Mouse (Mus musculus): ENCODE measurements around the gene Eps15.
"Not testable (repeated sequence)": the region's sequence is repeated elsewhere in the genome, so short reads cannot be mapped to it uniquely, and the experiment has no call there.

Gene Eps15

DNA sequence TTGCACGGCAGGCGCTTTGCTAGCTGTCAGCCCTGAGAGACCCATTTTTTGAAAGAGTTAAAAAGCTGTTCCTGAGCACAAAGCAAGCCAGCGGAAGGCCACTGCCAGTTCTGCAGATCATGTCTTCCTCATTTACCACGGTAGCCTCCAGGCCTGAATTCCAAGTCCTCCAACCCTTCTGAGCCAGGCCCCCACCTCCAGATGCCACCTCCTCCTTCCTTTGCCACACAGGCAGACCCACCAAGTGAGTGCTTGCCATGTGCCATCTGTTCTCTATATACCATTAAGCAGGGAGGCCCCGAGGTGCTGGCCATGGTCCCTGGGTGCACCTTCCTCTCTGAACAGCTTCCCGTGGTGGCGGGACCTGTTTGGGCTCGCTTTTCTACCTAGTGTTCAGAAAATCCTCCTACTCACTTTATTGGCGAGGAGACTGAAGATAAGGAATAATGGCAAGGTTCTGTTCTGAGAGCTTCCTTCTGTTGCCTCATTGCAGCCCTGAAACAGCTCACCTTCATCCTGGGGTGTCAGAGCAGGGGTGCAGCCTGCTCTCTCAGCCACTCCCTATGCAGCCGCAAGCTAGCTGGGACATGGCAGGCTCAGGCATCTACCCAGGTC is 120.4 kb downstream of the Eps15 start:
- in situ Hi-C loops (cut with MboI, MseI), result no loop called here

DNA sequence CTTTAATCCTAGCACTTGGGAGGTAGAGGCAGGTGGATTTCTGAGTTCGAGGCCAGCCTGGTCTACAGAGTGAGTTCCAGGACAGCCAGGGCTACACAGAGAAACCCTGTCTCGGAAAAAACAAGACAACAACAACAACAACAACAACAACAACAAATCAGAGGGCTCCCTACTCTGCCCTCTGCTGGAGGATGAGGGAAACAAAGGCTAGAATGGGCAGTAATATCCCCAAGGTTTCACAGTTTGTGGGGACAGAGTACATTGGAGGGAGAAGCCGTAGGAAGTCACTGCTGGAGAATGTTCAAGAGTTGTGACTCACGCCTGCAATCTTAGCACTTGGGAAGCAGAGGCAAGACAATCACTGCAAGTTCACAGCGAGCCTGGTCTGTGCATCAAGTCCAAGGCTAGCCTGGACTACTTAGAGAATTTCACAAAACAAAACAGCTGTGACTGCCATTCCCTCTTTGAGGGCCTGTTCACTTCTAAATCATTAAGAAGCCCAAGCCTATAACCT is 121.2 kb downstream of the Eps15 start:
- in situ Hi-C loops (cut with MboI, MseI), result no loop called here

DNA sequence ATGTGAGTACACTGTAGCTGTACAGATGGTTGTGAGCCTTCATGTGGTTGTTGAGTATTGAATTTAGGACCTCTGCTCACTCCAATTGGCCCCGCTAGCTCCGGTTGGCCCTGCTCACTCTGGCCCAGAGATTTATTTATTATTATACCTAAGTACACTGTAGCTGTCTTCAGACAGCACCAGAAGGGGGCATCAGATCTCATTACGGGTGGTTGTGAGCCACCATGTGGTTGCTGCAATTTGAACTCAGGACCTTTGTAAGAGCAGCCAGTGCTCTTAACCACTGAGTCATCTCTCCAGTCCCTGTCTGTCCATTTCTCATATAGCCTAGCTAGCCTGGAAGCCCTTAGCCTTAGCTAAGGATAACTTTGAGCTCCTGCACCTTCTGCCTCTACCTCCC is 124.8 kb downstream of the Eps15 start:
- in situ Hi-C loops (cut with MboI, MseI), result not testable (repeated sequence)

DNA sequence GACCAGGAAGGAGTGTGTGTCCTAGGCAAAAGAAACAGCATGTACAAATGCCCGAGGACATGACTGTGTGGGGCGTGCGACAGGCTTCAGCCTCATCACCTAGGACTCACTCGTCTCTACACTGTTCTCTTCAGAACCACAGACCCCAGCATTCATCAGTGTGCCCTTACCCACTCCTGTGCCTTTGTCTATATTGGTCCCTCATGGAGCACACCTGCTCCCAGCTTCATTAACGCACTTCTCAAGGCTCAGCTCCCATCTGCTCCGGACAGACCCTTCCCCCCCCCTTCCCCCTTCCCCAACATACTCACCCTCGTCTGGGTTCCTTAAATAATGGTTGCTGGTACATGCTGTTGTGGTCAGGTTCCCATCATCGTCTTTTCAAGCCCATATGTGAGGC is 125.3 kb downstream of the Eps15 start:
- in situ Hi-C loops (cut with MboI, MseI), result no loop called here

DNA sequence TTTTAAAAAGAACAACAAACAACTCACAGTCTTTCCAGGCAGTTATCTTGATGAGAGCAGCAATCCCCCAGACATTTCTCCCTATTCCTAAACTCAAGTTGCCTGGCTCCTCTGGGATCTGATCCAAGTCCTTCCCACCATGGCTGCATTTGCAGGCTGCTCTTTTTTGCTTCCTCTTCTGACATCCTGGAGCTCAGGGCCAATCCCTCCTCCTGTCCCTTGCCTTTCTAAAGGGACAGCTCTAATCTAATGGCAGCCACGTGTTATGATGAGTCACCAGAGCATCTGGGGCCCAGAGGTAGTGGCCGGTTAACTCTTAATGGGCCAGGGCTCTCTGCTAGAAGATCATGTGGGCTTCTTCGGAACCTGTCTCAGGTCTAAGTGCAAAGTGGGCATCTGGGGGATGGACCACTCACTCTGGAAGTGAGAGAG is 126.0 kb downstream of the Eps15 start:
- in situ Hi-C loops (cut with MboI, MseI), result no loop called here

DNA sequence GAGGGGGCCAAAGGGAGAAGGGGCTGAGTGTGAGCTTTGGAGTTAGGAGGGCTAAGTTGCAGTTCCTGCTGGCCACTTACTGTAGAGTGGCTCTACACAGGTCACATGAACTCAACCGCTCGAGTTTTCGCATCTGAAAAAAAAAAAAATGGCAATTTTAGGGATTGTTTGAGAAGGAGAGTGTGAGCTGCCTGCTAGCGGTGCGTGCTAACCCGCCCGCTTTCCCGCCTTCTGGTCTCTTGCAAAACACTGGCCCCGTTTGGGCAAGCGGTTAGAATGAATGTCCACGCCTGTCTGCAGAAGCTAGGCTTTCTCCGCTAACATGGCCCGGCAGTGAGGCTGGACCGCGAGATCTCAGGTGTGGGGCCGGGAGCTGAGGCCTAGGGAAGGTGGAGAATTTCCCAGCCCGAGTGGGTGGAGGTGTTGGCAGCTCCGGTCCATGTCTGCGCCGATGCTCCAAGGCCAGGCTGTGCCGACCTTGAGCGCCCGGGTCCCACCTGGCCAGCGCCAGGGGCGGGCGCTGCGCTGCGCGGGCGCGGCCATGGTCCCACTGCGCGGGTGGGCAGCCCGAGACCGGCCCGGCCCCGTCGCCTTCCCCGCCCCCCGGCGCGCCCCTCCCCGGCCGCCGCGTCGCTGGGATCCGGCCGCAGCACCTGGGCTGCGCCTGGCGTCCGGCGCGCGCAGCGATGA is 126.6 kb downstream of the Eps15 start, which contains the start of gene Ttc39a:
Ttc39a (plus strand) TSS at position 138 of the 690 bp plus-strand sequence.
- in situ Hi-C loops (cut with MboI, MseI), result no loop called here

DNA sequence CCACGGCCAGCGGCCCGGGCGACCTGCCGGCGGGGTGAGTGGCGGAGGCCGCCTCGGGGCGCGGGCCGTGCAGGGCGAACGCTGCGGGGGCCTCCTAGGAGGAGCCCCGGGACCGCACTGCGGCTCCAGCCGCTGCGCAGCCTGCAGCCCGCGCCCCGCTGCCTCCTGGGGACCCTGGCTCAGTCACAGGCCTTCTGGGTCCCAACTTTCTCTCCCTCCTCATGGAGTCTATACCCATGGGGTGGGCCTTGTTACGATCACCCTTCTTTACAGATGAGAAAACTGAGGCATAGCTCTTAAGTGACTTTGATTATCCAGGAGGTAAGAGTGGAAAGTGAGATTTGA is 127.1 kb downstream of the Eps15 start:
- in situ Hi-C loops (cut with MboI, MseI), result no loop called here

DNA sequence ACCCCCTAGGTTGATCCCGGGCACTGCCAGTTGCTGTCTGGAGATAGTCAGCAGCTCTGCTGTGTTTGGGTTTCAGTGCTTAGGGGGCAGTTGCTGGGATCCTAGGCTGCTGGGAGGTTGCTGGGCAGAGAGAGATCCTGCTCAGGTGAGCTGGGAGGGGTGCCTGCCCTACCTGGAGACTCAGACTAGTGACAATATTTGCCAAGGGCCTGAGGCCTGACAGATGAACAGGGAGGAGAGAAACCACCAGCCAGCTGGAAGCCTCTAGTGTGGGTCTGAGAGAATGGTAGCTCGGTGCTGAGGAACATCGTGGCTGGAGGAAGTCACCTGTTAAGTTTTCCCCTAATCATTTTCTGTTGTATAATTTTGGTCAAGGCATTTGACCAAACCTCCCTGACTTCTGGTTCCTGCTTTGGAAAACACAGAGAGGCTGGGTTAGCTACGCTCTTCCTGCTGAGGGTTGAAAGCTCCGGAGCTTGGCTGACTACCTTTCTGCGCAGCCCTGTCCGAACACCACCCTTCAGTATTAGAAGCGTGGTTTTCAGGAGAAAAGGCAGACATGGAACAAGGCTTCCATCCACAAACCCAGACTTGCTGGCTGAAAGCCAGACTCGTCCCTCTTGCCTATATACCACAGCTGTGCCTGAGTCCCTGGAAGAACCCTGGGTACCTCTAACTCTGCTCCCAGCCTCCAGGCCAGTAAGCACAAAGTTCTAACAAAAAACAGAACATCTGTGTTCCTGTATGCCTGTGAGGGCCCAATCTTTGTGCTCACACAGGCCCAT is 127.8 kb downstream of the Eps15 start:
- in situ Hi-C loops (cut with MboI, MseI), result no loop called here

DNA sequence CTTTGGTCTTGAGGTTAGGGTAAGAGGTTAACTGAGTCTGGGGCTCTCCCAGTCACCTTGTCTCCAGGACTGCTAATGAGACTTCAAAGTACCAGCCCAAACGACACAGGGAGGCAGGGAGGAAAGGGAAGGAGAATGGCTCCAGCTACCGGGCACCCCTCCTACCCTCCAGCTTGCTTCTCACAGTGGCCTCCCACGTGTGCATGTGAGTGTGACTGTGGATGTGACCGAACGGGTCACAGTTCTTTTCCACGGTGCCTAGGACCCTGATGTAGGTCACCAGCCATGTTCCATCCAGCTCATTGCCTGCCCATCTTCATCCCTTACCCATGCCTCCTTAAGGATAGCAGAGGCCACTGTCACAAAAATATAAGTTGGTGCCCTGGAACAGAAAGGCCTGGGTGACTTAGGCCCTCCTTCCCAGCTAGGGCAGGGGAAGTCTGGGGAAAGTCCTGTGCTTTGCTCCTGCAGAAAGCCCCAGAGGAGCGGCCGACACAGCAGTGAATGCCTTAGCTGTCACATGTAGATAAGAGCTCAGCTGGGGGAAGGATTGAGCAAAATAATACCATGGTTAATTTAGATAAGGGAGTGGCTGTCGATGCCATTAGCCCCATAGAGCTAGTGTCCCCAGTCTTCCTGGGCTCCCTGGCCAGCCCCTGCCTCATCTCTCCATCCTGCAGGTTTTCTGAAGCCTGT is 130.8 kb downstream of the Eps15 start:
- in situ Hi-C loops (cut with MboI, MseI), result no loop called here

DNA sequence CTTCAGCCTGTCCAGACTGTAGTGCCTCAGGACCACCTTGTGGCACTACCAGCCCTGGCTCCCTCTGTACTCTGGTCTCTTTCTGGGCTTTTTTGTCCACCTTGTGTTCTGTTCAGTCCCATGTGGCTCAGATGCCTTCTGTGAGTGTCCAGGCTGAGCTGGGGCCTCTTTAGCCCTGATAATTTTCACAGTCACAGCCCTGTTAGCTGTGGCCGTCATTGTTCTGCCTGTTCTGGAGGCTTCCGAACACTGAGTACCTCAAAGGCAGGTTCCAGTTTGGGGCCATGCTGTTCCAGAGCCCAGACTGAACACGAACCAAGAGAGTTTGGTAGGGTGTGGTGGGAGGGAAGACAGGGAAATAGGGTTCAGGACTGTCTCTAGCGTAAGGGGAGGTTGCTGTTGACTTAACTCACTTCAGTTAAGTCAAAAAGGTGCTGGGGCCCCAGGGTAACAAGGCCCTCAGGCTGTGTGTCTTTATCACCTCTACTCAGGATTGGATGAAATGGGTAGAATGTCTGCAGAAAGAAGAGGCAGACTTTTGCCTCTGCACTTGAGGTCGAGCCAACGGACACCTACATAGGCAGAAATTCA is 131.4 kb downstream of the Eps15 start:
- in situ Hi-C loops (cut with MboI, MseI), result no loop called here

DNA sequence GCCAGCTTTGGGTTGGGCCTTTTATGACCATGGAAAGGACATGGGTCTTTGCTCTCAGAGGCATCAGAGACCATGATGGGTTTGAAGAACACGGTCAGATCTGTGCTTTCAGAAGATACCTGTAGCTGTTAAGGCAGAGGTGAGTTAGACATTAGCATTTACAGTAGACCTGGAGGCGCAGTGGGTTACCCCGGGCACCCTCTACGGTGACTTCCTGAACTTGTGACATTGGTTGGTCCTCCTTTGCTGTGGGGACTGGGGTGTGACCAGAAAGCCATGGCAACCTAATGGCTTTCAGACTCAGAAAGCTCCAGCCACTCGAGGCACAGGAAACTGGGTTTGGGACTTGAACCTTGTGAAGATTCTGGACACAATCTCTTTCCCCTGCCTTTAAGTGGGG is 132.2 kb downstream of the Eps15 start:
- in situ Hi-C loops (cut with MboI, MseI), result no loop called here

DNA sequence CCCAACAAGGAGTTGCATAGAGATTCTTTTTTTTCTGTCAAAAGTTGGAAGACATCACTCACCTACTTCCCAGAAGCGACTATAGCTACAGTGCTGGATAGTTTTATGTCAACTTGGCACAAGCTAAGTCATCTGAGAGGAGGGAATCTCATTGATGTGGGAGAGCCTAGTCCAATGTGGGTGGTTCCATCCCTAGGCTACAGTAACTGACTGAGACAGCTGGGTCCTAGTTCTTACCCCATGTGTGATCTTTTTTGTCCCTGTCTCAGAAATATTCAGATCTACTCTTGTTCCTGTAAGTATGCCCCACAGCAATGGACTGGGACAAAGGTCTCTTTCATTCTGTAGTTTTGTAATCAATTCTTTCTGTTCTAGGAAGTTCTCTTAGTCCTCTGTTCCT is 137.9 kb downstream of the Eps15 start:
- in situ Hi-C loops (cut with MboI, MseI), result no loop called here

DNA sequence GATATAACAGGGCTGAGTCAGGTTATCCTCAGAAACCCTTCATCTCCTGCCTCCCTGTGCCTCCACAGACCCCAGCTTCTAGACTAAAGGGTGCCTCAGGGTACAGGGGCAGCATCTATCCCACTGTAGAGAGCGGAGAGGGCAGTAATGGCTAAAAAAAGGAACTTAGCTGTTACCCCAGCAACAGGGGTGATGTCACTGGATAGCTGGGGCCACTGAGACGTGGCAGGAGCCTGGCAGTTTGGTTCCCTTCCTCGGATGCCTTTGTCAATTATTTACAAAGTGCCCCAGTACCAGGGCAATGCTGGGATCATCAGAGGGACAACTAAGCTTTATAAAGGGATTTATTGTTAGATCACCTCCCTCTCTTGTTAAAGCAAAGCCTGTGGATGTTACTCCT is 138.9 kb downstream of the Eps15 start:
- in situ Hi-C loops (cut with MboI, MseI), result no loop called here

DNA sequence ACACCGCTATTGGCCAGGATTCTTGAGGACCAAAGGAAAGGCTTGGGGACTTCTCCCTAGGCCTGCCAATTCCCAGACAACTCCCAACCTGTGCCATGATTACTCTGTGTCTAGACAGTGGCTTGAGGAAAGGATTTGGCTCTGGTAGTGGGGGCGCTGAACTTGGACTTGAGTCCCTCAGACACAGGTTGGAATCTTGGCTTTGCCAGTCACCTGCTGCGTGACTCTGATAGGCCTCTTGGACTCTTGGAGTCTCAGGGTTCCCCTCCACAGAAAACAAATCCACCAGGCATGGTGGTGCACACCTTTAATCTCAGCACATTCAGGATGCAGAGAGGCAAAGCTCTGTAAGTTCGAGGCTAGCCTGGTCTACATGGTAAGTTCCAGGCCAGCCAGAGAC is 139.5 kb downstream of the Eps15 start:
- in situ Hi-C loops (cut with MboI, MseI), result no loop called here

DNA sequence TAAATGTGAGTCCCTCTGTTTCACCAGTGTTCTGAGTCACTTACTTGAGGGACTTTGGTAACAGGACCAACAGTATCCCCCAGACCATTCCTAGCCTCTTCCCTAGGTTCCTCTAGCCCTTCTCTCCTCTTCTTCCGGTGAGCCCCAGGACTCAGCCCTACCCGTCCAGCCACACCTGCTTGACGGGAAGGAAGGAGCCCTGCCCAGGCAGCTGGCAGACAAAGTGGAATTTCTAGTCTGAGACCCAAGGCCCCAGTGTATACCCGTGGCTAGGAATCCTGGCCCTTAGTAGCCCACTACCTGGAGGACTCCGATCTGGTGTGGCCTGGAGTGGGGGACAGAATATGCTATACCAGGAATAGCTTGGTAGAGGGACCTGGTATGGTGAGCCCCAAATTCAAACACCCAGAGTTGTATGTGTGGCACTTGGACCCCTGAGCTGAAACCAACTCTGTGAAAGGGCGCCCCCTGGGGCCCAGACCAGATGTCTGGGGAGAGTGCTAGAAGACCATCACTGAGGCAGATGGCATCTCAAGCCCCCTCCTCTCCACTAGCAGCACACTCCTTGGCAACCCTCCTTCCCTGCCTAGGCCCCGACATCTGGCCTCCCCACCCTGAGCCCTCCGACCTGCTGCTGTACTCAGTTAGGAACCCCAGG is 140.2 kb downstream of the Eps15 start:
- in situ Hi-C loops (cut with MboI, MseI), result loop anchor here in 1 of 2 experiments (10.0 kb wide), 1 partner anchor 1905 kb away; no protein-coding TSS in a partner anchor

DNA sequence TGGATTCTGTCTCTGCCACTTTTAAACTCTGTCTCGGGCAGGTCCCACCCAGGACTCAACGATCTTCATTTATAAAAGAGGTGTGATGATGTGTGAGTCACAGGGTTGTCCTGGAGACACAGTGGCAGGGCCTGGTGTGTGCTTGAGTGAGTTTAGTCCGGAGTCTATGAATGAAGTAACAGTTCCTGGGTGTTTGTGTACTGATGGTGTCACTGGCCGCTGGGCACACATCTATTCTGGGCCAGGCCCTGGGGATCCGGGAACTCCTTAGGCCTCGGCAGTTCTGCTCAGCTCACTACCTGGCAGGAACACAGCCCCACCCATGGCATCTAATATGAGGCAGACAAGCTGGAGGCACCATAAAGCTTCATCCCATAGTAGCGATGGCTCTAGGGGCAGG is 141.5 kb downstream of the Eps15 start:
- in situ Hi-C loops (cut with MboI, MseI), result loop anchor here in 1 of 2 experiments (10.0 kb wide), 1 partner anchor 1903 kb away; no protein-coding TSS in a partner anchor

DNA sequence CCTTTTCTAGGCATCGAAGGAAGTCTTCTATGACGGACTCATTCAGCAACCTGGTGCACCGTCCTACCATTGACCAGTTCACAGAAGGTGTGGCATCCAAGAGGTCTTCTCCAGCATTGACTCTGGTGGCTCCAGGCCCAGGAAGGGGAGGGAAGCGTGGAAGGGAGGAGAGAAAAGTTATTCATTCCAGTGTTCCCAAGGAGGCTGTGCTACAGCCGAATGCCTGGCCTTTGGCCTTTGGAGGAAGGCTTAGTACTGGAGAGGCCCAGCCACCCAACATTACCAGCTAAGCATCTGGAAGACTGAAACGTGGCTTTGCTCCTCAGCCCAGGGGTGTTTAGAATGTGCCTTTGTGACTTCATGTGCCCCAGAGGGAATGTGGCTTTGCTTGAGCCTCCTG is 142.4 kb downstream of the Eps15 start:
- in situ Hi-C loops (cut with MboI, MseI), result loop anchor here in 1 of 2 experiments (10.0 kb wide), 1 partner anchor 1902 kb away; no protein-coding TSS in a partner anchor

DNA sequence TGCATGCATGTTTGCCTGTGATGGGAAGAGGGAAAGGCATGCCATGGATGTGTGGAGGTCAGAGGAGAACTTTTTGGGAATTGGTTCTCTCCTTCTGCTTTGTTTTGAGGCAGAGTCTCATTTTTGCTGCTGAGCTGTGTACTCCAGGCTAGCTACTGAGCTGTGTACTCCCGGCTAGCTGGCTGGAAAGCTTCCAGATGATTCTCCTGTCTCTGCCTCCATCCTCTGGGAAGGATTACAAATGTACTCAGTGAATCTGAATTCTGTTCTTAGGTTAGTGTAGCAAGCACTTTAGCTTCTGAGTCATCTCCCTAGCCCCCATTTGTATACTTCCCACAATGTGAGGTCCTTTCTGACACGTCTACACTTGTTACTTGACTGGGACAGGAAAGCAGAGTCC is 143.4 kb downstream of the Eps15 start:
- in situ Hi-C loops (cut with MboI, MseI), result loop anchor here in 1 of 2 experiments (10.0 kb wide), 1 partner anchor 1901 kb away; no protein-coding TSS in a partner anchor

DNA sequence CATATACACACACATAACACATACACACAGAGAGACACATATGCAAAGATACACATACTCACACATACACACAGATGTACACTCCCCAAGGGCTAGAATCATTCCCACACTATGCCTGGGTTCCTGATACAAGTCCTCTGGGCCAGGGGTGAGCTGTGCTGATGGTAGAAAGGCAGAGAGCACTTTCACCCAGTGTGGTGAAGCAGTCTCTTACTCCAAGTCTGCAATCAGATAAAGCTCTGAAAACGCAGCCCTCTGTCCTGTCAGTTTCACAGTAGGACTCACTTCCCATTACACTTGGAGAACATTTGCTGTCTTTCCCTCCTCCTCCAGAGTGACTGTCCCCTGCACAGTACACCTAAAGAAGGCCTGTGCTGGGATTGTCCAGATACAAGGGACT is 147.0 kb downstream of the Eps15 start:
- in situ Hi-C loops (cut with MboI, MseI), result loop anchor here in 1 of 2 experiments (10.0 kb wide), 1 partner anchor 1898 kb away; no protein-coding TSS in a partner anchor

DNA sequence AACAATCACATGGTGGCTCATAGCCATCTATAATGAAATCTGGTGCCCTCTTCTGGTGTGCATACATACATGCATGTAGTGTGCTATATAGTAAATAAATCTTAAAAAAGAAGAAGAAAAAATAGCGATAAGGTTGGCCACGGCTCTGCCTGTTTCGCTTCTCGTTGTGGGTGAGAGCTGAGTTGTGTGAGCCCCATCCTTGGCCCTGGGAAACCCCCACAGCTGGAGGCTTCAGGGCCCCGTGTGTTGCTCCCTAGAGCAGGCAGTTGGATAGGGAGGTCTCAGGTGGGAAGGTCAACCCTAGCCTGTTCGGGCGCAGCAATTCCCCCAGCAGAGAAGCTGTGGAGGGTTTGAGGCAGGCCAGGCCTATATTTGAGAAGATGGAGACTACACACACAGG is 150.2 kb downstream of the Eps15 start:
- in situ Hi-C loops (cut with MboI, MseI), result loop anchor here in 1 of 2 experiments (5.0 kb wide), 1 partner anchor 297 kb away; no protein-coding TSS in a partner anchor
